Mouse (Mus musculus): Measurements from ENCODE around the gene Clasp2. TPM values are rescaled to one million over a fixed set of nuclear protein-coding genes. Genes with fewer than 3 reads are reported as not detected.
"Not testable (repeated sequence)": the region's sequence is repeated elsewhere in the genome, so short reads cannot be mapped to it uniquely, and the experiment has no call there.

Gene Clasp2
- polyA plus RNA-seq, 1 experiment = 6.6 TPM

DNA sequence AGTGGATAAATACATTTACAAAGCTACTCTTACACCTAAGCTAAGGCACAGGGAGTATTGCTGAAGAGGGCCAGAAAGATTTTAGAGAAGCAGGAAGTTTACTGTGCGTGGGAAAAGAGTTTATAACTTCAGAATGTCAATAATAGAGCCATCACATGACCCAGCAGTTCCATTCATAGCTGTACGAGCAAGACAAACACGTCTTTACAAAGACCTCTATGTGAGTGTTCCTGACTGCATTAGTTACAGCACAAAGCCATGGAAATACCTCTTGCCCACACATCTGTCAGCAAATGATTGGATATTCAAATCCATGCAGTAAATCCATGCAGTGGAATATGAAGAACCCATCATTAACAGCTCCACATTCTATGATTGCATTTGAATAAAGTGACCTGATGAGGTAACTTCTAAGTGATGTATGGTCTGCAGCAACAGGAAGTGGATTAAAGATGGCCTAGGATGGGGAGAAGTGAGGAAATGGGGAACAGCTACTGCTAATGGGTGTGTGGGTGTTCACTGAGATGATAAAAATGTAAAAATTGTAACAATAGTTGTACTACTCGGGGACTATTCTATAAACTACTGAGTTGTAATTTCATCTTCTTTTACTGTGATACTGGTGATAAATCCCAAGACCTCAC lies 41.2 kb downstream of the Clasp2 start:
- Histone ChIP-seq H3K4me2 (ENCODE audit: low read depth) (no peak overlapping the region), H3K79me2 (ENCODE audit: control insufficient read depth, insufficient read depth) (no peaks in the 10 kb centered on the region), H3K27me3 (ENCODE audit: control insufficient read depth, insufficient read depth, insufficient read length) (no peaks in the 10 kb centered on the region), H3K36me3 (ENCODE audit: control insufficient read depth, insufficient read depth) (peaks cover 5% of the 10 kb centered on the region), H3ac (ENCODE audit: control insufficient read depth, insufficient read length) (no peak overlapping the region), H3K4me3 (no peak overlapping the region)
- TF ChIP-seq E2F4 (IDR thresholded peaks at IDR 0.05; ENCODE audit: insufficient read depth) (no peak), REST (IDR thresholded peaks at IDR 0.05; ENCODE audit: insufficient read depth, insufficient read length) (no peak), TCF12 (IDR thresholded peaks at IDR 0.05; ENCODE audit: insufficient read depth, poor library complexity, severe bottlenecking) (no peak), CEBPB (IDR thresholded peaks at IDR 0.05; ENCODE audit: insufficient read depth, poor library complexity, severe bottlenecking) (no peak), MYOD1 (IDR thresholded peaks at IDR 0.05; ENCODE audit: control insufficient read depth in 1 of 3, insufficient read length in 2 of 3, low read depth in 2 of 3) (no peak), MAX (IDR thresholded peaks at IDR 0.05; ENCODE audit: low read depth) (no peak)

DNA sequence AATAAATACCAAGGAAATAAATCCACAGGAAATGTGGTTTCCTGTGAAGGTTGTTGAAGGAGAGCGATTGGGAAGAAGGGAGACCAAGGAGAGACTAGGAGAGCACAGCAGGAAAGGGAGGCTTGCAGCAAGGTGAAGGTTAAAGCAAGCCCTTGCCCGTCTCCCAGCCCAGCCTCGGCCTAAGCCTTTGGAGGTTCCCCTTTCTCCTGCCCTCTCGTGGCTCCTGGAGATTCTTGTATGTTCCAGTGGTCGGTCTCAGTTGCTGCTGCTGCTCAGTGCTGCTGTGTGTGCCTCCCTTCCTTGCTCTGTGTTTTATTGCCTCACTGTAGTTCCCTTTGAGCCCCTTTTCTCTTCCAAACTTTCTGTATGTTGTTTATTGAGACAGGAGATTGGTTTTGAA lies 42.4 kb downstream of the Clasp2 start:
- no peak overlapping the region for H3K4me2 ChIP-seq (ENCODE audit: low read depth)
- no peaks in the 10 kb centered on the region for H3K79me2 ChIP-seq (ENCODE audit: control insufficient read depth, insufficient read depth)

DNA sequence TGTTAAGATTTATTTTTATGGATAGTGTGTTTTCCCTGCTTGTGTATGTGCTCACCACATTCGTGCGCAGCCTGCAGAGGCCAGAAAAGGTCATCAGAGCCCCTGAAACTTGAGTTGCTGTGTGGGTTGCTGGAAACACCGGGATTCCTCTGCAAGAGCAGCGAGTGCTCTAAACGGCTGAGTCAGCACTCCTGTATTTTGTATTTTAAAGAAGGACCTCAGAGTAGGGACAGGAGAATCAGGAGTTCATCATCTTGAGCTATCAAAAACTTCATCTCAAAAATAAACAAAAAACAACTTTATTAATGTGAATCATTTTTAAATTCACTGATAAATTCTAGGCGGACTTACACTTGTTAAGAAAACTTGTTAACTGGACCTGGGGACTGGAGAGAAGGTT lies 48.0 kb downstream of the Clasp2 start:
- H3K4me3 ChIP-seq; H3ac ChIP-seq (ENCODE audit: control insufficient read depth, insufficient read length); H3K27me3 ChIP-seq (ENCODE audit: control insufficient read depth, insufficient read depth, insufficient read length); H3K36me3 ChIP-seq (ENCODE audit: control insufficient read depth, insufficient read depth); H3K79me2 ChIP-seq (ENCODE audit: control insufficient read depth, insufficient read depth); H3K4me2 ChIP-seq (ENCODE audit: low read depth): not testable (repeated sequence)

More for the DNA sequence above, 42.4 kb downstream of the Clasp2 start:
- TF ChIP-seq TCF12 (IDR thresholded peaks at IDR 0.05; ENCODE audit: insufficient read depth, poor library complexity, severe bottlenecking) (no peak), TCF3 (IDR thresholded peaks at IDR 0.05; ENCODE audit: insufficient read length, low read depth) (no peak), REST (IDR thresholded peaks at IDR 0.05; ENCODE audit: insufficient read depth, insufficient read length) (no peak)
- Histone ChIP-seq H3K4me3 (no peak overlapping the region), H3K27me3 (ENCODE audit: control insufficient read depth, insufficient read depth, insufficient read length) (no peaks in the 10 kb centered on the region), H3ac (ENCODE audit: control insufficient read depth, insufficient read length) (no peak overlapping the region), H3K36me3 (ENCODE audit: control insufficient read depth, insufficient read depth) (peaks cover 5% of the 10 kb centered on the region)

DNA sequence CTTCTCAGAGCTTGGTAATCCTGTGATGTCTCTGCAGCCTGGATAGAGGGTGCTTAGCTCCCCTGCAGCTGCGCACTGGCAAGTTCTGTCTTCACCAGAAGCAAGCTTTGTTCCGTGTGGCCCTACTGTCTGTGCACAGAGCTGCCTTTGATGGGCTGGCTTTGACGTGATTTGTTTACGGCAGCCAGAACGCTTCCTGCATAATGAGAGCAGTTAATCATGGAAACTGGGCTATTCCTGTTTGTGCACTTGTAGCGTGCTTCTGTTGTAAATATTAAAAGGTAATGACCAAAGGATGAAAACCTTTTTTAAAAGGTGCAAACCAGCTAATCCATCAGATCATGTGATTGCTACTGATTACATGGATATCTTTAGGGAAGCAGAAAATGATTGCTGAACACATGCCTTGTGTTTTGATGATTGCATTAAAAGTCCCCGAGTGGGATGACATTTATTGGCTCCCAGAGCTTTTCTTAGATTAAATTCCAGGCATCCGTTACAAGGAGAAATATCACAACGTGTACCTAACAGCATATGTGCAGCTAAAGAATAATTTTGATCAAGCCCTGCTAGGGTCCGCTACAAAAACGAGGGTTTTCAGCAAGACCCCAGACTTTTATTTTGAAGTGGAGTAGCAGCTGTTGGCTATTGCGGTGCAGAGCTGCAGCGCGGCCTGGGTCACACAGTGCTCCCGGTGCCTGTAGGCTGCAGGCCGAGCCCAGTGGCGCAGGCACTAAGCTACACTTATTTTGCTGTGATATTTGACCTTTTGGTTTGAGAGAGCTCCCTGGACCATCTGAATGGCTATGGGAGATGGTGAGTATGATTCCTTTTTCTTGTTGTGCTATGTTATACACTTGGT lies 51.6 kb downstream of the Clasp2 start:
- Histone ChIP-seq H3K27me3 (ENCODE audit: control insufficient read depth, insufficient read depth, insufficient read length) (no peaks in the 10 kb centered on the region), H3ac (ENCODE audit: control insufficient read depth, insufficient read length) (no peak overlapping the region), H3K4me2 (ENCODE audit: low read depth) (peak overlapping the region; percentile 34), H3K4me3 (no peak overlapping the region), H3K79me2 (ENCODE audit: control insufficient read depth, insufficient read depth) (no peaks in the 10 kb centered on the region), H3K36me3 (ENCODE audit: control insufficient read depth, insufficient read depth) (no peaks in the 10 kb centered on the region)
- TF ChIP-seq MAX (IDR thresholded peaks at IDR 0.05; ENCODE audit: low read depth) (no peak), MYOD1 (IDR thresholded peaks at IDR 0.05; ENCODE audit: control insufficient read depth in 1 of 3, insufficient read length in 2 of 3, low read depth in 2 of 3) (peak in 2 of 3 experiments; percentile 31 to 69), MYOG (IDR thresholded peaks at IDR 0.05; ENCODE audit: control insufficient read depth in 1 of 3, insufficient read depth in 1 of 3, insufficient read length in 2 of 3, low read depth in 2 of 3) (peak in 2 of 3 experiments; percentile 58 to 65), POLR2A (IDR thresholded peaks at IDR 0.05; ENCODE audit: insufficient read length, low read depth) (no peak), CEBPB (IDR thresholded peaks at IDR 0.05; ENCODE audit: insufficient read depth, poor library complexity, severe bottlenecking) (no peak), POLR2AphosphoS2 (IDR thresholded peaks at IDR 0.05; ENCODE audit: insufficient read length, low read depth) (no peak), SRF (IDR thresholded peaks at IDR 0.05; ENCODE audit: control insufficient read depth, insufficient read length, low read depth) (no peak)

DNA sequence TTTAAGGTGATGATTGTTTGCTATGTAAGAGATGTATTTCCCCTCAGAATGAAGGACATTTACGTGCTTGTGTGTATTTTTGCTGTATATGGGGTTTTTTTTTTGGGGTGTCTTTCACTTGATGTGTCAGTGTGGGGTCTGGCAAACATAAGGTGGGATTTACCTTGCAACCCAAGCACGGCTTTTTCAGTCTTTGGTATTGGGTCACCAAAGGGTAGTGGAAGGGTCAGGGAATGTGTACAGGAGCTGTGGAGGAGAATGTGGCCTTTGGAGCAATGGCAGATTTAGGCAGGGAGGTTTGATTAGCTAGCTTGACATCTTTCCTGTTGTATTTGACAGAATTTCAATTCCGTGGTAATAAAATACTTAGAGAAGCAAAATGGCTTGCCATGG lies 52.2 kb downstream of the Clasp2 start:
- TF ChIP-seq TCF3 (IDR thresholded peaks at IDR 0.05; ENCODE audit: insufficient read length, low read depth) (no peak), MYOG (IDR thresholded peaks at IDR 0.05; ENCODE audit: control insufficient read depth in 1 of 3, insufficient read depth in 1 of 3, insufficient read length in 2 of 3, low read depth in 2 of 3) (no peak), REST (IDR thresholded peaks at IDR 0.05; ENCODE audit: insufficient read depth, insufficient read length) (no peak), SRF (IDR thresholded peaks at IDR 0.05; ENCODE audit: control insufficient read depth, insufficient read length, low read depth) (no peak), USF1 (IDR thresholded peaks at IDR 0.05; ENCODE audit: low read depth) (no peak), MYOD1 (IDR thresholded peaks at IDR 0.05; ENCODE audit: control insufficient read depth in 1 of 3, insufficient read length in 2 of 3, low read depth in 2 of 3) (no peak), MAX (IDR thresholded peaks at IDR 0.05; ENCODE audit: low read depth) (no peak), POLR2A (IDR thresholded peaks at IDR 0.05; ENCODE audit: insufficient read length, low read depth) (no peak), POLR2AphosphoS2 (IDR thresholded peaks at IDR 0.05; ENCODE audit: insufficient read length, low read depth) (no peak), CEBPB (IDR thresholded peaks at IDR 0.05; ENCODE audit: insufficient read depth, poor library complexity, severe bottlenecking) (no peak), E2F4 (IDR thresholded peaks at IDR 0.05; ENCODE audit: insufficient read depth) (no peak), TCF12 (IDR thresholded peaks at IDR 0.05; ENCODE audit: insufficient read depth, poor library complexity, severe bottlenecking) (no peak)
- Histone ChIP-seq H3K4me2 (ENCODE audit: low read depth) (no peak overlapping the region), H3K79me2 (ENCODE audit: control insufficient read depth, insufficient read depth) (peaks cover under 1% of the 10 kb centered on the region), H3K36me3 (ENCODE audit: control insufficient read depth, insufficient read depth) (no peaks in the 10 kb centered on the region), H3ac (ENCODE audit: control insufficient read depth, insufficient read length) (no peak overlapping the region), H3K4me3 (no peak overlapping the region), H3K27me3 (ENCODE audit: control insufficient read depth, insufficient read depth, insufficient read length) (no peaks in the 10 kb centered on the region)
